Mouse (Mus musculus) limb, embryonic 14.5 days (tissue): ENCODE measurements around the gene Krtdap. TPM values are rescaled to one million over a fixed set of nuclear protein-coding genes. Genes with fewer than 3 reads are reported as not detected.
"Not testable (repeated sequence)": the region's sequence is repeated elsewhere in the genome, so short reads cannot be mapped to it uniquely, and the experiment has no call there.

Experiments
- ATAC-seq: fragments of 200-750 bp; cut with Nextera tagmentation; 2 replicates; pipeline ENCODE4 v1.8.0; 2017; ENCODE audit warnings: low read depth, moderate number of reproducible peaks, moderate TSS enrichment; ENCODE audit not compliant: low FRiP score
- DNase-seq: peaks from one replicate; pipeline ENCODE4 v3.0.0-alpha.2; 2015; ENCODE audit warnings: low spot score
- H3K27ac ChIP-seq: fragments of 300-500 bp; sonication (generic); replicated peaks from 2 replicates; pipeline ENCODE4 v1.5.1; 2014; ENCODE audit warnings: low read depth, mild to moderate bottlenecking, low read length, moderate library complexity, mixed read lengths
- H3K27me3 ChIP-seq: fragments of 300-500 bp; sonication (generic); 2 replicates; pipeline ENCODE4 v1.6.1; 2014; ENCODE audit warnings: low read length, mixed read lengths; ENCODE audit not compliant: control insufficient read depth, insufficient read depth
- H3K36me3 ChIP-seq: fragments of 300-500 bp; sonication (generic); 2 replicates; pipeline ENCODE4 v1.6.1; 2014; ENCODE audit warnings: mild to moderate bottlenecking, low read length, moderate library complexity, mixed read lengths; ENCODE audit not compliant: control insufficient read depth, insufficient read depth
- H3K4me1 ChIP-seq: fragments of 300-500 bp; sonication (generic); 2 replicates; pipeline ENCODE4 v1.6.1; 2014; ENCODE audit warnings: antibody characterized with exemption, low read length, mixed read lengths; ENCODE audit not compliant: control insufficient read depth, insufficient read depth
- H3K4me2 ChIP-seq: fragments of 300-500 bp; sonication (generic); replicated peaks from 2 replicates; pipeline ENCODE4 v1.6.1; 2014; ENCODE audit warnings: low read depth, mild to moderate bottlenecking, low read length, moderate library complexity; ENCODE audit not compliant: severe bottlenecking
- H3K4me3 ChIP-seq: fragments of 300-500 bp; sonication (generic); replicated peaks from 2 replicates; pipeline ENCODE4 v1.5.1; 2014; ENCODE audit warnings: low read length
- H3K9ac ChIP-seq: fragments of 300-500 bp; sonication (generic); 2 replicates; pipeline ENCODE4 v1.6.1; 2014; ENCODE audit warnings: mild to moderate bottlenecking, low read depth, low read length, moderate library complexity; ENCODE audit not compliant: severe bottlenecking
- H3K9me3 ChIP-seq: fragments of 300-500 bp; sonication (generic); 2 replicates; pipeline ENCODE4 v1.6.1; 2016; ENCODE audit warnings: low read length; ENCODE audit not compliant: control insufficient read depth
- POLR2A ChIP-seq: fragments of 200-500 bp; IDR thresholded peaks from 2 replicates; pipeline ENCODE4 v1.8.0; 2012; ENCODE audit warnings: inconsistent platforms, mild to moderate bottlenecking, moderate library complexity, borderline replicate concordance; ENCODE audit not compliant: insufficient read depth, insufficient read length; ENCODE audit errors: extremely low read depth
- WGBS: fragments of 180-500 bp; shearing (Covaris S2); extraction: QIAGEN DNeasy Blood & Tissue Kit; methylation state at CpG from one replicate; pipeline ENCODE4 v1.1.7; 2014; 5-methylcytosine and 5-hydroxymethylcytosine counted together
- polyA plus RNA-seq, 2 experiments: library from polyadenylated mRNA; depleted of rRNA in 1 of 2; stranded (reverse) in 1 of 2; unstranded in 1 of 2; fragments of >200 nt; fragmentation: Nextera tagmentation in 1 of 2; extraction: Ambion mirVana in 1 of 2; gene quantifications; 2 replicates each; pipeline versions ENCODE4 v1.2.1 to v1.2.3; 2012 to 2014

Gene Krtdap
- polyA plus RNA-seq, 2 experiments = 318 to 1,442 TPM

DNA sequence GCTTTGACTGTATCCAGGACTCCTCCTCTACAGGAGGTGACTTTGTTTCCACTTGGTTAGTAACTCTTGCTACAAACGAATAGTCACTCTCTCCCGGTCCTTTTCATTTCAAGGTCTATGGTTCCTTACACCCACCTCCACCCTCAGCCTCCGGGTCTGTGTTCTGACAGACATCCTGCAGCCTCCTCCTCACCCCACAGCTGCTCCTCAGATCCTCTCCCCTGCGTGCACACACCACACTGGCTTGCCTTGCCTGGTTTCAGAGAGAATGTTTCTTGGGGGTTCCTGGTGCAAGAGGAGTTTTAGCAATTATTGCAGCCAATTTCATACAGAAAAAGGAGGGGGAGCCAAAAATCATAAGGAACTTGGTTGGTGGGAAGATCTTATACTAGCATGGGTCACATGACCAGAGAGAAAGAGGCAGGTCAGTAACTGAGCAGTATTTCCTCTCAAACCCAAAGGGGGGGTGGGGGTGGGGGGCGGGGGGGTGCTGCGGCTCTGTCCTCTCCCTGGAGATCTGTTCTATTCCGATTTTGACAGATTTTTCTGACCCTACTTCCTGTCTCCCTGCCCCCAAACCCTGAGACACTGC is 33.3 kb downstream of the Krtdap start:
- 55% methylated on average over 7 of the region's 7 CpGs for WGBS

DNA sequence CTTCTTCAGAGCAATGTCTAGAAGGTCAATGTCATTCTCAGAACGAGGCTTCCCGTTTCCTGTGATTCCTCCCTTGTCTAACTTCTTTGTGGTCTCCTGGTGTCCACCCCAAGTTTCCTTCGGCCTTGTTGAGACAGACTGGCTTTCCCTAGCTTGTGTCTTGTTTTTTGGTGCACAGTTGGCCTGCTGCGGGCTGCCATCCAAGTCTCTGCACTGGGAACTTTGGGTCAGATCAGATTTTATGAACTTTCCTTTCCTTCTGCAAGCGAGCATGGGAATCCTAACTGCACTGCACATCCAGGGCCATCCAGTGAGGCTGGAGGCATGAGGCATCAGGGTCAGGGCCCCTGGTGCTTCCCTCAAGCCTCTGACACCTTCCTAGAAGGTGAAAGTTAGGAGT is 33.8 kb downstream of the Krtdap start:
- no peak for TF ChIP-seq POLR2A
- Histone ChIP-seq H3K4me2 (no peak overlapping the region), H3K9me3 (no peaks in the 10 kb centered on the region), H3K9ac (no peak overlapping the region), H3K4me3 (no peak overlapping the region), H3K4me1 (no peaks in the 10 kb centered on the region), H3K27me3 (no peaks in the 10 kb centered on the region), H3K27ac (no peak overlapping the region), H3K36me3 (no peaks in the 10 kb centered on the region)
- DNase-seq (no peak), ATAC-seq (no peak)
- WGBS = 66% methylated on average over 5 of the region's 5 CpGs

More for the DNA sequence above, 33.3 kb downstream of the Krtdap start:
- no peak for ATAC-seq
- no peaks in the 10 kb centered on the region for H3K9me3 ChIP-seq
- TF ChIP-seq POLR2A = no peak
- no peak overlapping the region for H3K27ac ChIP-seq
- H3K36me3 ChIP-seq = no peaks in the 10 kb centered on the region
- no peak overlapping the region for H3K4me2 ChIP-seq
- no peak overlapping the region for H3K4me3 ChIP-seq
- no peaks in the 10 kb centered on the region for H3K27me3 ChIP-seq
- DNase-seq = no peak
- no peak overlapping the region for H3K9ac ChIP-seq
- H3K4me1 ChIP-seq = no peaks in the 10 kb centered on the region

DNA sequence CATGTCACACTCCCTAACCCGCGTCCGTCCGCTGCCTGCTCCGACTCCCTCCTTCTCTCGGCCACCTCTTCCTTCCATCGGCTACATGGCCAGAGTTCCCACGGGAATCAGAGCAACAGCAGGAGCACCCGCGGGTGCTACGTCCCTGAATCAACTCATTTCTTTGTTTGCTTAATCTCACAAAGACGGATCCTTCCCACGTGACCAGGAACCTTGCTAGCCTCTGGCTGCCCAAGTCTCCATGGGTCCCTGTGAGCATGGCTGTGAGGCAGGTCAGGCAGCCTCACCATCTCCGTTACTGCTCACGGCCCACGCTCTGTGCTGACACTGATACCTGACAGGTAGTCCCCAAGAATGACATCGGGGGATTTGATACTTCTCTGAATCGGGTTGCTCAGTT is 36.0 kb downstream of the Krtdap start, which contains the start of gene Ffar2:
Ffar2 (minus strand) TSS at position 101 of the 400 bp plus-strand sequence.
- no peak within 1 kb of the TSS for H3K4me3 ChIP-seq
- H3K27me3 ChIP-seq = no peaks in the 10 kb centered on the region
- 90% methylated on average over 18 of the region's 18 CpGs for WGBS
- no peak within 1 kb of the TSS for H3K4me2 ChIP-seq
- H3K9ac ChIP-seq = no peak within 1 kb of the TSS
- ATAC-seq (no peak), DNase-seq (no peak)
- no peak within 1 kb of the TSS for H3K27ac ChIP-seq
- no peaks in the 10 kb centered on the region for H3K4me1 ChIP-seq
- TF ChIP-seq POLR2A = no peak
- H3K9me3 ChIP-seq = no peaks in the 10 kb centered on the region
- H3K36me3 ChIP-seq = no peaks in the 10 kb centered on the region

DNA sequence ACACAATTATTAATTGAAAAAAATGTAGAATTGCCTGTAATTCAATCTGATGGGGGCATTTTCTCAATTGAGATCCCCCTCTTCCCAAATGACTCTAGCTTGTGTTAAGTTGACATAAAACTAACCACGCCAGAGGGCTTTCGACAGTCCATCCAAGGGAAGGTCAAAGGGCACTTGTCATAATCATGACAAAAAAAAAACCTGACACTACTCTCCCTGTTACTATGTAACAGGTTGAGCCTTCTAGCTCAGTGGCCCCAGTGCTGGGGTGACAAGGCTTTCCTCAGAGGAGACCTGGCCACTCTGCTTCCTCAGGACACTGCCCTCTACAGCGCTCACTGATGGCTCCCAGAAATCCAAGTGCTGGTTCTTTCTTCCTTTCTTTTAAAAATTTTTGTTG is 36.6 kb downstream of the Krtdap start:
- H3K4me1 ChIP-seq = no peaks in the 10 kb centered on the region
- no peak overlapping the region for H3K4me3 ChIP-seq
- 96% methylated on average over 3 of the region's 3 CpGs for WGBS
- H3K27ac ChIP-seq = no peak overlapping the region
- H3K9ac ChIP-seq = no peak overlapping the region
- H3K9me3 ChIP-seq = no peaks in the 10 kb centered on the region
- no peak overlapping the region for H3K4me2 ChIP-seq
- no peaks in the 10 kb centered on the region for H3K36me3 ChIP-seq
- H3K27me3 ChIP-seq = no peaks in the 10 kb centered on the region
- ATAC-seq = no peak
- no peak for TF ChIP-seq POLR2A
- DNase-seq = no peak

DNA sequence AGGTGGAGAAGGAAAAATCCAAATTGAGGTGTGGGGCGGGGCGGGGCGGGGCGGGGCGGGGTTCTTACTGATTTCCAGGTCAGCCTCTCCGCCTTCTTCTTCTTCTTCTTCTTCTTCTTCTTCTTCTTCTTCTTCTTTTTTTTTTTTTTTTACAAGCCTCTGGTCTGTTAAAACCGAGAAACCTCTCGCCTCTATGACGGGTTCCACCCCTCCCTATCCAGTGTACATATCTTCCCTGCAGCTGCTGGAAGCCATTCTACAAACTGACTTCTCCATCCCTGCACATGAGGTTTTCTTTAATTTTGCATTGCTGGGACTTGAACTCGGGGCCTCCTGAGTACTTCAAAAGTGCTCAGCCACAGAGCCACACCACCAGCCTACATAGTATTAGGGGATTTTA is 39.0 kb downstream of the Krtdap start:
- DNase-seq = no peak
- no peak for TF ChIP-seq POLR2A
- no peak for ATAC-seq
- no peaks in the 10 kb centered on the region for H3K27me3 ChIP-seq
- no peak overlapping the region for H3K9ac ChIP-seq
- no peaks in the 10 kb centered on the region for H3K36me3 ChIP-seq
- H3K4me3 ChIP-seq = no peak overlapping the region
- WGBS = 89% methylated on average over 10 of the region's 10 CpGs
- no peak overlapping the region for H3K27ac ChIP-seq
- no peaks in the 10 kb centered on the region for H3K9me3 ChIP-seq
- no peaks in the 10 kb centered on the region for H3K4me1 ChIP-seq
- H3K4me2 ChIP-seq = no peak overlapping the region

DNA sequence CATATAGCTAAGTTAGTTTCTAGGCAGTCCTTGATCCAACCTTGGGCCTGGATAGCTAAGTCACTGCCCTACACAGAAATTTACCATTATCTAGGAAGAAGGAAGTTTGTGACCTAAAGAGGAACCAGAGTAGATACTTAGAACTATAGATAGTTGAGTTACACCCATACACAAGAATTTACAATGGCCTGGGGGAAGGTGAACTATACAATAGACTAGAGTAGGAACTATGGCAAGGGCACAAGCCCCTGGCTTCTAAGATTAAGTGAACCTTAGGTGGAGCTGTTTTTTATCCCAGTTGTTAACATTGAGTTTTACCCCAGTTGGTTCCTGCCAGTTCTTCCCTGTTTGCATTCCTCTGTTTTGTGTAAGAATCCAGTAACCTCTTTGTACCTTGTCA is 41.2 kb downstream of the Krtdap start:
- H3K9ac ChIP-seq, DNase-seq, ATAC-seq, H3K9me3 ChIP-seq, H3K4me1 ChIP-seq, H3K4me2 ChIP-seq, H3K27me3 ChIP-seq, H3K4me3 ChIP-seq, H3K27ac ChIP-seq, H3K36me3 ChIP-seq: not testable (repeated sequence)
